Mouse (Mus musculus) kidney, adult 2 months (tissue): ENCODE measurements around the gene 4930412O13Rik.

ENCODE experiments used
- CTCF ChIP-seq: fragments of 200-500 bp; conservative IDR thresholded peaks from 2 replicates; pipeline ENCODE4 v1.5.1; 2011; ENCODE audit warnings: low read depth, mild to moderate bottlenecking, control low read depth, low read length, moderate library complexity, mixed read lengths; ENCODE audit not compliant: insufficient read depth, insufficient read length
- POLR2A ChIP-seq: fragments of 200-500 bp; IDR thresholded peaks from one replicate; pipeline ENCODE4 v1.6.1; 2011; ENCODE audit warnings: low read depth, low read length, control low read depth

- TF ChIP-seq POLR2A (no peak), CTCF (no peak)
Observed at GRCm38 (mm10) chr2:9881611-9882023, 565 bp downstream of the 4930412O13Rik start.
